Mouse (Mus musculus) heart, postnatal 25 days (tissue): ENCODE data around the gene Hist2h3b. TPM values are rescaled to one million over a fixed set of nuclear protein-coding genes. Genes with fewer than 3 reads are reported as not detected.
"Not testable (repeated sequence)": the region's sequence is repeated elsewhere in the genome, so short reads cannot be mapped to it uniquely, and the experiment has no call there.

Source experiments
- DNase-seq: peaks from one replicate; pipeline ENCODE4 v3.0.0; 2022; ENCODE audit warnings: low spot score
- intact Hi-C: fragments of 180-260 bp; cut with DNase I; formaldehyde crosslinking; loops from one replicate; pipeline ENCODE4 v1.15.1; 2025
- microRNA-seq: library from miRNA; unstranded; fragments of <30 nt; microRNA quantifications from one replicate; pipeline ENCODE4 v1.2.0, GENCODE M21; 2022
- total RNA-seq, 2 experiments: library from RNA; stranded (reverse); gene quantifications; 2 replicates each; pipeline ENCODE4 v1.2.3; 2021

Gene Hist2h3b
- total RNA-seq, 2 experiments from 2014 or later: 25.8 to 48.9 TPM

DNA sequence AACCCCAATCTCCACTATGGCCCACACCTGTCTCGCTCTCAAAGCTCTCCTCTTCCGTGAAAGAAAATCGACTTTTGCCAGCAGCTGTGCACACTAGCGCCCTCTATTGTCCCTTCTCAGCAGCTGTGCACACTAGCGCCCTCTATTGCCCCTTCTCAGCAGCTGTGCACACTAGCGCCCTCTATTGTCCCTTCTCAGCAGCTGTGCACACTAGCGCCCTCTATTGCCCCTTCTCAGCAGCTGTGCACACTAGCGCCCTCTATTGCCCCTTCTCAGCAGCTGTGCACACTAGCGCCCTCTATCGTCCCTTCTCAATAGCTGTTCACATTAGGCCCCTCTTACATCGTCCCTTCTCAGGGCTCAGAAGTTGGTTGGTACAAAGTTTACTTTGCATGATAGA lies 18.9 kb downstream of the Hist2h3b start:
- intact Hi-C loops, DNase-seq: not testable (repeated sequence)

DNA sequence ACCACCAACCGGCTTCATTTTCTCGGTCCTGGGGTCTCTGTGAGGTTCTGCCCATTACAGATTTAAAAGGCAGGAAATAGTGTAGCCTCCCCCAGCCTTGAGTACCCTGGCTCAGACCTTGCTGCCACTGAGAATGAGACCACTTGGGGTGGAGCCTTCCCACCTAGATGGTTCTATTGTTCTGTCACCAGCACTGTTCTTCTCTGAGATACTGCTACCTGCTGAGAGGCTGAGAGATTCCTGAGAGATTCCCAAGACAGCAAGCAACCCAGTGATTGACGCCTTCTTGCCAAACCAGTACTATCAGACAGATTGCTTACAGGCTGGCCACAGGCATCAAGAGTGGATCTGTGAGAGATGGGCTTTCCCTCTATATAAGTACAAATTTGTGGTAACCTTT lies 20.7 kb downstream of the Hist2h3b start:
- DNase-seq: no peak
- intact Hi-C loops: no loop called here

DNA sequence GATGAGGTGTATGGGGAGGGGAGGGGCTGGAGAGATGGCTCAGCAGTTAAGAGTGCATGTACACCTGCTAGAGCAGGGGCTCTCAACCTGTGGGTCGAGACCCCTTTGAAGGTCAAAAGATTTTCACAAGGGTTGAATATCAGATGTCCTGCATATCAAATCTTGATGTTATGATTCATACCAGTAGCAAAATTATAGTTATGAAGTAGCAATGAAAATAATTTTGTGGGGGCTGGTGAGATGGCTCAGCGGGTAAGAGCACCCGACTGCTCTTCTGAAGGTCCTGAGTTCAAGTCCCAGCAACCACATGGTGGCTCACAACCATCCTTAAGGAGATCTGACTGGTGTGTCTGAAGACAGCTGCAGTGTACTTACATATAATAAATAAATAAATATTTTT lies 22.3 kb downstream of the Hist2h3b start:
- intact Hi-C loops: not testable (repeated sequence)

DNA sequence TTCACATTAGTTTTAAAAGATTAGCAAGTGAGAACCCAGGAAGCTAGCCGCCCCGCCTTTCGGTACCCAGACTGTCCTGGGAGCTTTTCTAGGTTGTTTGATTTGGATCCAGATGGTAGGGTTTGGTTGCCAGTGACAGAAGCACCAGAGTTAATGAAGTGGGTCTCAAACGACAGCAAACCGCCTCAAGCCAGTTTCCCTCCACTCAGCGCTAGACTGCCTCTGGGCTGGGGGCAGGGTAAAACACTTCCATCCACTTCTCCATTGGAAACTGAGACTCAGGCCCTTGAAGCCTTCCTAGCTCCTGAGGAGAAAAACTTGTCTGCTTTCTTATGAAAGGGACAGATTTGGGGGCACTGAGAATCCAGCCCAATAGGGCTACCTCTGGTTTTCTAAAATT lies 24.2 kb downstream of the Hist2h3b start:
- intact Hi-C loops: no loop called here

More for the DNA sequence above, 22.3 kb downstream of the Hist2h3b start:
- DNase-seq: not testable (repeated sequence)

DNA sequence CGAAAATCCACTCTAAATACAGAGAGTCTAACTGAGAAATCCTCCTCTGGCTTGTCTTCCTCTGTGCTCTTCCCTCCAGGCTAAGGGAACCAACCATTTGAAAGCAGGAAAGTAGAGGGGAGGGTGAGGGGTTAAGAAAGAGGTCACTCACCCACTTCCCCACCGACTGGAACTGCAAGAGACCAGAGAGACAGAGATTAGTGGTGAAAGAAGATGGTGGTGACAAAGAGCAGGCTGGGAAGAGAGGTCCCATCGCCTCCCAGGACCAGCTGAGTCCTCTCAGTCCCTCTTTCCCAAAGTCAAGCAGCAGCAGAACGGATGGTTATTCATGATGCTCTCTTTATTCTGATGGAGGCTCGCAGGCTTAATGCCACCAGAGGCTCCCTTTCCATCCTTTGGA lies 24.9 kb downstream of the Hist2h3b start:
- intact Hi-C loops: no loop called here
- DNase-seq: no peak

More for the DNA sequence above, 24.2 kb downstream of the Hist2h3b start:
- DNase-seq: no peak

DNA sequence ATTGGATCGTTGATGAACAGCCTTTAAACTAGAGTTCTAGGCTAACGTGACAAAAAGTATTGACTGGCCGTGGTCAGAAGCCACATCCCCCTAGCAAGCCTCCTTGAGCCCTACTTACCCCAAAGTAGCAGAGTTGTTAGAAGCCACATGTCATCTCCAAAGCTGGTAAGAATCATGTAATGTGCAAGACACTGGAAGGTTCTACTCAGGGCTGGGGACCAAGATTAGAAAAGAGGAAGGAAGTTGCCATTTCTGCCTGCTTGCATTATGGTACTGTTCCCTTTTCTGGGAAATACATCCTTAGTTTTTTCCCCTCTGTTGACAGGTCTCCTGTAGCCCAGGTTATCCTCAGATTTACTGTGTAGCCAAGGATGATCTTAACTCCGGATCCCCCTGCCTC lies 25.3 kb downstream of the Hist2h3b start, which contains the start of gene Fcgr1:
Fcgr1 (minus strand) TSS at position 183 of the 400 bp plus-strand sequence.
- no peak for DNase-seq

DNA sequence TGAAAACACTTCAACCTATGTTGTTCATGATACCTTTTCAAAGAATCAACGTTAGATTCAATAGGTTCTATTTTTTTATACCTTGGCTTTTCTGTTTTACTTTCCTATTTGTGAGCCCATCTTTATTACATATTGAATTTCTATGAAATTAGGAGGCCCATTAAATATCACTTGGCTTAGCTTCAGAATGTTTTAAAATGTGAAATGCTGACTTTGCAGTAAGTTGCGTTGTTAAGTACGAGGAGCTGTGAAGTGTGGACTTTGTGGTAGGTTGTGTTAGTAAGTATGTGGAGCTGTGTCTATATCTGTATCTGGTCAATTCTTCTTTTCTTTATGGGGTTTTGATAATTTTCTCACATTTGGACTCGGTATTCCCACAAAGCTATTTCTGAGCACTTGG lies 29.9 kb downstream of the Hist2h3b start:
- intact Hi-C loops: no loop called here
- no peak for DNase-seq

More for the DNA sequence above, 25.3 kb downstream of the Hist2h3b start, which contains the start of gene Fcgr1:
- intact Hi-C loops: no loop called here

- no peak for DNase-seq
These were observed 31.1 kb downstream of the Hist2h3b start for GRCm38 (mm10) chr3:96299562-96299961.

GRCm38 (mm10) chr3:96300706-96301529 lies 32.5 kb downstream of the Hist2h3b start:
- no peak for DNase-seq
- intact Hi-C loops: no loop called here

More at GRCm38 (mm10) chr3:96299562-96299961, 31.1 kb downstream of the Hist2h3b start:
- intact Hi-C loops: no loop called here

GRCm38 (mm10) chr3:96302076-96302475 lies 33.6 kb downstream of the Hist2h3b start:
- DNase-seq: no peak
- intact Hi-C loops: no loop called here

DNA sequence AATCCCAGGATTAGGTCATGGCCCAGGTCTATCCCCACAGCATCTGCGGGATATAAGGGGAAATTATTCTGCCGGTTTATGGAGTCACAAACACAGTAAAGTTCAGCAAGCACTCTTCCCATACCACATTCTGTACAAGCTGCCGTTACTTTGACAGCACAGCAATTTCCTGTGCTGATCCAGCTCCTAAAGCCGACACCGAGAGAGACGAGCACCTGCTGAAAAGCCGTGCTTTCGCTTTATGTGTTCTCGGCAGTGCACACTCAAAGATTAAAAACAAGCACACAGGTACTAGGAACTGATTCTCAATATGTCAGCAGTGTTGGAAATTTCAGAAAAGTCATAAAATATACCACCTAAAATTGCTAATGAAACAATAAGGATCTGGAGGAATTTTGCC lies 38.1 kb downstream of the Hist2h3b start:
- DNase-seq: no peak
- intact Hi-C loops: no loop called here

DNA sequence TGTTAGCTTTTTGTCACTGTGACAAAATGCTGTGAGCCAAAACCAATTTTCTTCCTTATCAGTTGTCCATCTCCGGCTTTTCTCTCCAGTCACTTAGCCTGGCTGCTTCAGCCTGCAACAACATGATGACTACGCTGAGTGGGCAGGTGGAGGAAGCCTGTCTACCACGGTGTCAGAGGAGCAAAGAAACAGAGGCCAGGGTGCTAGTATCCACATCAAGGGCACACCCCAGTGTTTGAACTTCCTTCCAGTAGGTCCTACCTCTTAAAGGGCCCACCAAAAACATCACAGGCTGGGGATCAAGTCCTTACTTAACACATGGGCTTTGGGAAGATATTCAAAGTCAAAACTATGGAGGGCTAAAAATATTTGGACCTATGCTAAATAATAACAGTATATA lies 41.0 kb downstream of the Hist2h3b start:
- no peak for DNase-seq
- intact Hi-C loops: no loop called here

- DNase-seq: no peak
- intact Hi-C loops: no loop called here
These were observed 44.1 kb downstream of the Hist2h3b start for GRCm38 (mm10) chr3:96312341-96313098.

Small RNAs within 50 kb of the gene (microRNA-seq; reads per million reads assigned to microRNA genes)
- gene Gm44492: not detected
- not detected for gene Gm47311
- gene Gm47313: not detected

Other genes starting within 250 kb of the Hist2h3b start
- 10 to 100 TPM; 20.5 to 26.0 TPM for gene Vps45, start 210.2 kb upstream of the Hist2h3b start, total RNA-seq
- gene Otud7b, start 164.1 kb upstream of the Hist2h3b start, total RNA-seq: 10 to 100 TPM; 52.2 to 54.5 TPM
- gene Mtmr11, start 106.7 kb upstream of the Hist2h3b start, total RNA-seq: 1 to 10 TPM; 3.2 TPM
- gene Sf3b4, start 96.3 kb upstream of the Hist2h3b start, total RNA-seq: 10 to 100 TPM; 16.9 to 17.2 TPM
- 1 to 10 TPM; 5.0 to 6.5 TPM for gene Sv2a, start 87.5 kb upstream of the Hist2h3b start, total RNA-seq
- 10 to 100 TPM; 19.3 to 22.2 TPM for gene Bola1, start 48.9 kb upstream of the Hist2h3b start, total RNA-seq
- 1 to 10 TPM; 3.0 to 3.4 TPM for gene Hist2h2ab, start 48.8 kb upstream of the Hist2h3b start, total RNA-seq
- gene Hist2h2ac, start 47.8 kb upstream of the Hist2h3b start, total RNA-seq: 10 to 100 TPM; 30.5 to 34.4 TPM
- 10 to 100 TPM; 10.1 to 11.6 TPM for gene Hist2h2be, start 47.5 kb upstream of the Hist2h3b start, total RNA-seq
- 10 to 100 TPM in 1 of 2 experiments, 1 to 10 TPM in 1; 9.3 to 10.4 TPM for gene Hist2h3c2, start 29.5 kb upstream of the Hist2h3b start, total RNA-seq
- gene Hist2h2aa2, start 28.4 kb upstream of the Hist2h3b start, total RNA-seq: 100 to 1,000 TPM; 232 to 233 TPM
- 10 to 100 TPM in 1 of 2 experiments, 1 to 10 TPM in 1; 7.7 to 40.9 TPM for gene Hist2h2aa1, start 23.2 kb upstream of the Hist2h3b start, total RNA-seq
- not detected for gene Hist2h3c1, start 22.0 kb upstream of the Hist2h3b start, total RNA-seq
- gene Hist2h4, start 5.3 kb upstream of the Hist2h3b start, total RNA-seq: 10 to 100 TPM; 14.4 to 16.9 TPM
- gene Hist2h2bb, start 1.1 kb downstream of the Hist2h3b start, total RNA-seq: 10 to 100 TPM; 47.3 to 58.1 TPM
- gene Fcgr1, start 25.3 kb downstream of the Hist2h3b start, total RNA-seq: 1 to 10 TPM in 1 of 2 experiments, under 1 TPM in 1; 0.94 to 1.1 TPM
- gene BC107364, start 183.7 kb downstream of the Hist2h3b start, total RNA-seq: not detected